Mouse (Mus musculus) myocyte (in vitro differentiated cells): ENCODE results near the gene 1700017N19Rik. TPM values are rescaled to one million over a fixed set of nuclear protein-coding genes. Genes with fewer than 3 reads are reported as not detected.

Experiments used
- H3K27me3 ChIP-seq: one replicate; pipeline ENCODE4 v1.6.1; 2011; ENCODE audit not compliant: control insufficient read depth, insufficient read depth, insufficient read length
- H3K36me3 ChIP-seq: one replicate; pipeline ENCODE4 v1.6.1; 2011; ENCODE audit not compliant: control insufficient read depth, insufficient read depth
- H3K4me2 ChIP-seq: one replicate; pipeline ENCODE4 v1.6.1; 2011; ENCODE audit warnings: low read depth, control low read depth
- H3K4me3 ChIP-seq: one replicate; pipeline ENCODE4 v1.5.1; 2011; ENCODE audit warnings: mild to moderate bottlenecking, control low read depth, moderate library complexity
- H3K79me2 ChIP-seq: one replicate; pipeline ENCODE4 v1.6.1; 2011; ENCODE audit not compliant: control insufficient read depth, insufficient read depth
- H3ac ChIP-seq: one replicate; pipeline ENCODE4 v1.6.1; 2011; ENCODE audit not compliant: control insufficient read depth, insufficient read length
- CEBPB ChIP-seq: IDR thresholded peaks from 2 replicates; pipeline ENCODE4 v1.6.1; 2011; ENCODE audit warnings: mild to moderate bottlenecking, moderate library complexity; ENCODE audit not compliant: poor library complexity, insufficient read depth, severe bottlenecking
- E2F4 ChIP-seq: IDR thresholded peaks from one replicate; pipeline ENCODE4 v1.6.1; 2011; ENCODE audit warnings: mild to moderate bottlenecking, control low read depth, moderate library complexity; ENCODE audit not compliant: insufficient read depth
- MAX ChIP-seq: IDR thresholded peaks from one replicate; pipeline ENCODE4 v1.6.1; 2011; ENCODE audit warnings: low read depth, mild to moderate bottlenecking, control low read depth
- MYOD1 ChIP-seq, 3 experiments: IDR thresholded peaks; one replicate each; pipeline ENCODE4 v1.6.1; 2011; ENCODE audit warnings: control low read depth in 2 of 3, low read depth in 2 of 3, mild to moderate bottlenecking in 2 of 3, moderate library complexity in 1 of 3; ENCODE audit not compliant: insufficient read length in 2 of 3, control insufficient read depth in 1 of 3
- MYOG ChIP-seq, 3 experiments: IDR thresholded peaks; one replicate each; pipeline ENCODE4 v1.6.1; 2011; ENCODE audit warnings: control low read depth in 2 of 3, low read depth in 2 of 3, mild to moderate bottlenecking in 2 of 3; ENCODE audit not compliant: insufficient read length in 2 of 3, control insufficient read depth in 1 of 3, insufficient read depth in 1 of 3
- POLR2A ChIP-seq: IDR thresholded peaks from one replicate; pipeline ENCODE4 v1.6.1; 2011; ENCODE audit warnings: low read depth, mild to moderate bottlenecking, control low read depth, moderate library complexity; ENCODE audit not compliant: insufficient read length
- POLR2AphosphoS2 ChIP-seq: IDR thresholded peaks from one replicate; pipeline ENCODE4 v1.6.1; 2011; ENCODE audit warnings: low read depth, control low read depth; ENCODE audit not compliant: insufficient read length
- REST ChIP-seq: IDR thresholded peaks from one replicate; pipeline ENCODE4 v1.6.1; 2011; ENCODE audit warnings: mild to moderate bottlenecking, control low read depth, moderate library complexity; ENCODE audit not compliant: insufficient read depth, insufficient read length
- SRF ChIP-seq: IDR thresholded peaks from one replicate; pipeline ENCODE4 v1.6.1; 2011; ENCODE audit warnings: low read depth; ENCODE audit not compliant: control insufficient read depth, insufficient read length
- TCF12 ChIP-seq: IDR thresholded peaks from one replicate; pipeline ENCODE4 v1.6.1; 2011; ENCODE audit warnings: mild to moderate bottlenecking, control low read depth; ENCODE audit not compliant: poor library complexity, insufficient read depth, severe bottlenecking
- TCF3 ChIP-seq: IDR thresholded peaks from one replicate; pipeline ENCODE4 v1.6.1; 2011; ENCODE audit warnings: low read depth, control low read depth; ENCODE audit not compliant: insufficient read length
- USF1 ChIP-seq: IDR thresholded peaks from one replicate; pipeline ENCODE4 v1.6.1; 2011; ENCODE audit warnings: low read depth, mild to moderate bottlenecking, control low read depth, moderate library complexity
- polyA plus RNA-seq: library from polyadenylated mRNA; unstranded; fragments of >200 nt; fragmentation: generic; extraction: Trizol; gene quantifications from one replicate; pipeline ENCODE4 v1.2.1, GENCODE M21; 2012; ENCODE audit warnings: missing spikeins

Gene 1700017N19Rik
- polyA plus RNA-seq, 1 experiment: not detected

DNA sequence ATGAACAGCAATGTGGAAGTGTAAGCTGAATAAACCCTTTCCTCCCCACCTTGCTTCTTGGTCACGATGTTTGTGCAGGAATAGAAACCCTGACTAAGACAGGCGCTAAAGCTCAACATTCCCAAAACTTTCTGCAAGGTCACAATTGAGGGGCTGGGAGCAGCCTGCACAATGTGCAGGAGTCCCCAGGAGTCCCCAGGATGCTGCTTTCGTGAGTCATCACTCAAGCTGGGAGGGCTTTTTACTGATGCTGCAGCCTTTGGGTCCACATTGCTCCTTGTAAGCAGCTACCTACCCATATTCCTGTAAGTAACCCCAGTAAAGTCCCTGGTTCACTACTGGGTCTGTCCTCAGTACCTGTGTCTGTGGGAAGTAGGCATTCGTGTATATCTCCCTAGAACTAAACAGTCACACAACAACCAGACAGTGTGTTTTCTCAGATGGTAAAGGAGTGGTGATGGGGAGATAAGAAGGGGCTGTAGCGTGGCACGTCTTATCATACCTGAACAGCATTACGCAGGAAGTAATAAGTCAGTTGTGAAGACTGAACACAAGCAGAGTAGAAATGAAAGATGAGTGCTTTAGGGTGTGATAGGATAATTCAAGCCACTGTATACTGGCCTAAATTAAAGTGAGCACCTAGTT, 15.7 kb upstream of the 1700017N19Rik start:
- H3ac ChIP-seq: no peak overlapping the region
- H3K79me2 ChIP-seq: no peaks in the 10 kb centered on the region
- H3K27me3 ChIP-seq: no peaks in the 10 kb centered on the region
- H3K36me3 ChIP-seq: peaks cover 26% of the 10 kb centered on the region
- TF ChIP-seq MYOD1 (IDR thresholded peaks at IDR 0.05; ENCODE audit: control insufficient read depth in 1 of 3, insufficient read length in 2 of 3, low read depth in 2 of 3) (no peak), POLR2AphosphoS2 (no peak), REST (no peak), E2F4 (no peak), TCF12 (no peak), TCF3 (no peak), CEBPB (no peak), MAX (no peak), SRF (no peak), USF1 (no peak)
- no peak overlapping the region for H3K4me2 ChIP-seq
- H3K4me3 ChIP-seq: no peak overlapping the region

DNA sequence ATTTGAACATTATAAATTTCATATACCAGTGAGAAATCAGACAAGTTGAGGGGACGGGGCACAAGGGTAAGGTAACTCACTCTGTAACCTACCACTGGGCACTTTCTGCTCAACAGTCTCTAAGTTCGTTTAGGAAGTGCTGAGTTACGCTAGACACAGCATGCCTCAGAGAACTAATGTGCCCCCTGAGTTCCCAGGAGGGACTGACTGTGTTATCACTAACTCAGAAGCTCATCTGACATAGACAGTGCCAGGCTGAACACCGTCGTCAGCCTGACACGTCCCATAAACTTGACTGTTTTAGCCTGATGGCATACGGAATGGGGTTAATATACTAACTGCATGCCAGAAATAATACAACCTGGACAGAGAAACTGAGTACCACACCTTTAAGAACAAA, 15.0 kb upstream of the 1700017N19Rik start:
- no peaks in the 10 kb centered on the region for H3K27me3 ChIP-seq

DNA sequence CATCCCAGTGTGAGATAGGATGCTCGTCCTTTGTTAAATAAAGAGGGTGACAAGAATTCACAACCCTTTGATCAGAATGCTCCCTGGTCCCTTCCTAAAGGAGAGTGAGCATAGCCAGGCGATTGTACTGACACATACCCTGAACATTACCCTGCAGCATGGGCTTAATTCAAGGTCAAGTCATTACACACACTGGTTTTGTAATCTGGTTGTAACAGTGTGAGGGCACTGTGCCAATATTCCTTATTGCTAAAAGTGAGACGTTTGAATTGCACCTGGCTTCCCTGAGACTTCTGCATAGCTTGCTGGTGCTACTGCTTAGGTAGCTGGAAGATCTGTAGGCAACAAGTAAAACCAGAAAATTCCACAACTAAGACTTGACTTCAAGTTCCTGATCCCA, 6.1 kb upstream of the 1700017N19Rik start:
- no peak for TF ChIP-seq POLR2AphosphoS2
- no peaks in the 10 kb centered on the region for H3K36me3 ChIP-seq
- no peak overlapping the region for H3K4me3 ChIP-seq
- H3K27me3 ChIP-seq: no peaks in the 10 kb centered on the region
- no peak overlapping the region for H3K4me2 ChIP-seq
- no peaks in the 10 kb centered on the region for H3K79me2 ChIP-seq
- H3ac ChIP-seq: no peak overlapping the region

More for the DNA sequence above, 15.0 kb upstream of the 1700017N19Rik start:
- Histone ChIP-seq H3K79me2 (no peaks in the 10 kb centered on the region), H3K4me3 (no peak overlapping the region), H3ac (no peak overlapping the region), H3K36me3 (peaks cover 26% of the 10 kb centered on the region), H3K4me2 (no peak overlapping the region)
- TF ChIP-seq CEBPB (no peak), MYOG (IDR thresholded peaks at IDR 0.05; ENCODE audit: control insufficient read depth in 1 of 3, insufficient read depth in 1 of 3, insufficient read length in 2 of 3, low read depth in 2 of 3) (no peak), E2F4 (no peak), TCF3 (no peak), SRF (no peak), TCF12 (no peak), USF1 (no peak), POLR2A (no peak), REST (no peak), MAX (no peak), POLR2AphosphoS2 (no peak), MYOD1 (IDR thresholded peaks at IDR 0.05; ENCODE audit: control insufficient read depth in 1 of 3, insufficient read length in 2 of 3, low read depth in 2 of 3) (no peak)

DNA sequence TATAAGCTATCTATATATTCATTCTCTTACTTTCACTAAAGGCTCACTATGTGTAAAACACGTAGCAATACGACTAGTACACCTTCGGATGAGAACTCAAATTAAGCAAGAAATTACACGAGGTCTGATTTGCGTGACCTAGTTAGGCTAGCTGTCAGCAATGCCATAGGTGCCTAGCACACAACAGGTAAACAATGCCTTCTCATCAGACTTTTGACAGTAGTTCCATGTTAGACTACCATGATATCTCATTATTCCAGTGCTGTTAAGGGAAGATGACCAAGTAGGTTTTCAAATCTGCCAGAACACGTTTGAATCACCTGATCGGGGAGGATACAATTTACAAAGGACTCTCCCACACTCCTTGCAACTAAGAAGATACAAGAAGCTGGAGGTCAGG, 1.8 kb upstream of the 1700017N19Rik start:
- peak overlapping the region; percentile 43 for H3K4me3 ChIP-seq
- H3K27me3 ChIP-seq: no peaks in the 10 kb centered on the region
- H3K79me2 ChIP-seq: no peaks in the 10 kb centered on the region
- TF ChIP-seq MYOG (IDR thresholded peaks at IDR 0.05; ENCODE audit: control insufficient read depth in 1 of 3, insufficient read depth in 1 of 3, insufficient read length in 2 of 3, low read depth in 2 of 3): no peak
- no peak for TF ChIP-seq CEBPB
- no peak for TF ChIP-seq MYOD1 (IDR thresholded peaks at IDR 0.05; ENCODE audit: control insufficient read depth in 1 of 3, insufficient read length in 2 of 3, low read depth in 2 of 3)
- no peak for TF ChIP-seq REST
- TF ChIP-seq TCF12: no peak
- no peak for TF ChIP-seq TCF3
- no peak for TF ChIP-seq POLR2AphosphoS2
- no peak for TF ChIP-seq USF1
- no peak for TF ChIP-seq POLR2A
- no peak for TF ChIP-seq SRF
- no peak for TF ChIP-seq E2F4
- no peak for TF ChIP-seq MAX
- no peak overlapping the region for H3ac ChIP-seq
- H3K4me2 ChIP-seq: peak overlapping the region; percentile 95
- no peaks in the 10 kb centered on the region for H3K36me3 ChIP-seq

DNA sequence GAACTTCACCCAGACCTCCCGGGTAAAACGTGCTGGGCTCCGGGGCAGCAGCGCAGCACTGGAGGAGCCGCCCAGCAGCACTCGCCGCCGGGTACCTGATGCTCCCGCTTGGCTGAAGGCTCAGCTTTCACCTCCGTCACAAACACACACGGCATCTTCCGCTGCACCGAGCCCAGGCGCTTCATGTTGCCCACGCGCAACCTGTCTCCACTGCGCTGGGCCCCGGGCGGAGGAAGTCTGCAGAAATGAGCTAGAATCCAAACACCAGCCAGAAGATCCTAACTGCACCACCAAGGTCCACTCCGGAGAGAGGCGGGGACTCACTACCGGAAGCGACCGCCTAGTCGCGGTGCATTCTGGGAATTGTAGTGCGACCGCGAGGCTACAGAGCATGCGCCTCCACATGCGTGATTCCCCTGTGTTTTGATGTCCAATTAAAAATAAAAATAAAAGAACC, 1.3 kb upstream of the 1700017N19Rik start:
- Histone ChIP-seq H3K27me3 (no peaks in the 10 kb centered on the region), H3K36me3 (no peaks in the 10 kb centered on the region), H3ac (no peak overlapping the region), H3K79me2 (no peaks in the 10 kb centered on the region), H3K4me3 (peak overlapping the region; percentile 43), H3K4me2 (peak overlapping the region; percentile 95)
- TF ChIP-seq MAX (no peak), MYOG (IDR thresholded peaks at IDR 0.05; ENCODE audit: control insufficient read depth in 1 of 3, insufficient read depth in 1 of 3, insufficient read length in 2 of 3, low read depth in 2 of 3) (no peak), TCF12 (no peak), E2F4 (no peak), SRF (no peak), POLR2A (peak; percentile 30), REST (no peak), POLR2AphosphoS2 (peak; percentile 32)
